Mouse (Mus musculus) G1E-ER4 (cell line): ENCODE data around the gene Doc2a. TPM values are rescaled to one million over a fixed set of nuclear protein-coding genes. Genes with fewer than 3 reads are reported as not detected.

Experiments
- GATA1 ChIP-seq: IDR thresholded peaks from one replicate; pipeline ENCODE4 v1.8.0; 2012; ENCODE audit warnings: low read length, inconsistent platforms
- polyA plus RNA-seq: library from polyadenylated mRNA; stranded (reverse); fragments of >175 nt; gene quantifications from 2 replicates; pipeline ENCODE4 v1.2.3, GENCODE M21; 2012

The Doc2a gene
- polyA plus RNA-seq, 1 experiment = not detected

DNA sequence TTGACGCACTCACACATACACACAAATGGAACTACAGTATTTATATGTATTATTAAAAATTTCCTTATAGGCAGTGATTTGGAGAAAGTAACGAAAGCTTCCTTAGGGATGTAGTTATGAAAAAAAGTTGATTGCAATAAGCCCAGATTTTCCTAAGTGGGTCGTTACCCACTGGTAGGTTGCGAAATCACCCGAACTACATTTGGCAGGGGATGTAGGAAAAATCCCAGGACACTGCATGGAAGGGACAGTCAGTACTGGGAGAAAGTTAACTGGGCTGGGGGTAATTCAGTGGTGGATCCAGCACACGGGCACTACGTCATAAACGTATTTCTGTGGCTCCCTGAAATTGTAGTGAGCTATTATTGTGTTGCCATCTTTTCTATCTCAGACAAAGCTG is 30.7 kb upstream of the Doc2a start:
- no peak for TF ChIP-seq GATA1

GRCm38 (mm10) chr7:126817595-126817994 is 29.6 kb upstream of the Doc2a start:
- TF ChIP-seq GATA1 = no peak

DNA sequence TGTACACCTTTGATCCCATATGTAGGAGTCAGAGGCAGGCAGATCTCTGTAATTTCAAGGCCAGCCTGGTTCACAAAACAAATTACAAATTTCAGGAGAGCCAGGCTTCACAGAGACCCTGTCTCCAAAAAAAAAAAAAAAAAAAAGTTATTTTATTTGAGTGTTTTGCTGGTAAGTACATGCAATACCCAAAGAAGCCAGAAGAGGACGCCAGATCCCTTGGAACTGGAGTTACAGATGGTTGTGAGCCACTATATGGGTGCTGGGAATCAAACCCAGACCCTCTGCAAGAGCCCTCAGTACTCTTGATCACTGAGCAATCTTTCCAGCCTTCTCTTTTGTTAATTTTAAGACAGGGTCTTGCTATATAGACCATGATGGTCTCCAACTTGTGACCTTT is 28.4 kb upstream of the Doc2a start:
- TF ChIP-seq GATA1 = no peak

- TF ChIP-seq GATA1 = no peak
These were observed 25.2 kb upstream of the Doc2a start for GRCm38 (mm10) chr7:126821835-126822511.

GRCm38 (mm10) chr7:126822741-126823140 is 24.5 kb upstream of the Doc2a start:
- no peak for TF ChIP-seq GATA1

GRCm38 (mm10) chr7:126823202-126823711 is 24.0 kb upstream of the Doc2a start:
- TF ChIP-seq GATA1 = no peak

DNA sequence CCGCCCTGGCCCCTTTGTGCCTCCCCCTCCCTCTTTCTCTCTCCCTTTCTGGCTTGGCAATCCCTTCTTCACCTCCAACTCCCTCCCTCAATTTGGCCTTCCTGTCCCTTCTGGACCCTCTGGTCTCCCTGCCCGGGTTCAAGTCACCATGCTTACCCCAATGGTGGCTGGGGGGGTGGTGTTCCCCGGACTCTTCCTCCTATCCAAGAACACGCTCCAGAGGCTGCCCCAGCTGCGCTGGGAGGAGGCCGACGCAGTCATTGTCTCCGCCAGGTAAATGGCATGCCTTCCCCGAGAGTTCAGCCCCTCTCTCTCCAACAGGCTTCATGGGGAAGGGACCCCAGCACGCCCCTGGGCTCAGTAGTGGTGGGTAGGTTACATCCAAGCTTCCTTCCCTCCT is 23.3 kb upstream of the Doc2a start:
- no peak for TF ChIP-seq GATA1

DNA sequence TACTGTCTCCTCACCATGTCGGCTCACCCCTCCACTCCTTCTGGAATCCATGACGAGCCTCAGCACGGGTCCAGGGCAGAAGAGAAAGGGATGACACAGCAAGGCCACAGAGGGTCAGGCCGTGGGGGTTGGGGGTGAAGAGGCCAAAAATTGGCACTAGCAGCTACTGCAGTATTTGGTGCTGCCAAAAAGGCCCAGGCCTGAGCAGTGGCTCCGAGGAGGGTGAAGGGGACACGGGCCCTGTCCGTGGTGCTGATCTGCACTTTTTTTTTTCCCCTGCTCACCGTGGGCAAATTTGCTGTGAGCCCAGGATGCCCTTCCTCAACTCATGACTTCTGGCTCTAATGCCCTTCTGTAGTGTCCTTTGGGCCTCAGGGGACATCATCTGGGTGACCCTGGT is 21.8 kb upstream of the Doc2a start:
- no peak for TF ChIP-seq GATA1

- no peak for TF ChIP-seq GATA1
These were observed 21.3 kb upstream of the Doc2a start for GRCm38 (mm10) chr7:126825952-126826351.

- no peak for TF ChIP-seq GATA1
These were observed 15.7 kb upstream of the Doc2a start, which contains the start of gene 4930451I11Rik for GRCm38 (mm10) chr7:126831539-126831938. 4930451I11Rik (minus strand) TSS chr7:126831639.

GRCm38 (mm10) chr7:126832036-126832598 is 15.1 kb upstream of the Doc2a start:
- no peak for TF ChIP-seq GATA1

DNA sequence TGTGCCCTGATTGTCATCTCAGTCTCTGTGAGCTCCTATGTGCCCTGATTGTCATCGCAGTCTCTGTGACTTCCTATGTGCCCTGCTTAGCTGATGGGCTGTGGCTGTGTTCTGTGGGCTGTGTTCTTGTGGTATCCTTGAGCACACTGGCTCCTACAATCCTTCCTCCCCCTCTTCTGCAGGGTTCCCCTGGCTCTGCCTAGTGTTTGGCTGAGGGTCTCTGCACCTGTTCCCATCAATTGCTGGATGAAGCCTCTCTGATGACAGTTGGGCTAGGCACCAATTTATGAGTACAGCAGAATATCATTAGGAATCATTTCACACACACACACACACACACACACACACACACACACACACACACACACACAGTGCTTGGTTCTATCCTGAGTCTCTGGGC is 13.9 kb upstream of the Doc2a start:
- TF ChIP-seq GATA1 = no peak

DNA sequence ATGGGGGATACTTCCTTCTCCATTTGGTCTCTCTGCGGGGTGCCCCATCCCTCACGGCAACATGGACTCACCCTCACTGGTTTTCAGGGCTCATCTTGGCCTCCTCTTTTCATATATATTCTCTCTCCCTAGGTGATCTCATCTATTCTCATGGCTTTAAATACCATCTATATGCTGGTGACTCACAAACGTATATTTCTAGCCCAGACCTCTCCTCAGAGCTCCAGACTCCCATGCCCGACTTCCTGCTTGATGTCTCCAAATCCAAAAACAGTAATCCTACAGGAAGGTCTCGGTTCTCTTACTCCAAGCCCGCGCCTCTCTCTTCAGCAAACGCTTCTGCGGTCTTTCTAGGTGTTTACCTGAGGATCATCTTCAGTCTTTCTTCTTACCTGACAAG is 3.9 kb upstream of the Doc2a start:
- TF ChIP-seq GATA1 = no peak

GRCm38 (mm10) chr7:126845516-126845915 is 1.7 kb upstream of the Doc2a start:
- TF ChIP-seq GATA1 = no peak

- no peak for TF ChIP-seq GATA1
These were observed 494 bp downstream of the Doc2a start for GRCm38 (mm10) chr7:126847421-126848398.

GRCm38 (mm10) chr7:126848794-126849193 is 1.6 kb downstream of the Doc2a start:
- no peak for TF ChIP-seq GATA1
